Mouse (Mus musculus): ENCODE results near the gene Anapc2. TPM values are rescaled to one million over a fixed set of nuclear protein-coding genes. Genes with fewer than 3 reads are reported as not detected.
"Not testable (repeated sequence)": the region's sequence is repeated elsewhere in the genome, so short reads cannot be mapped to it uniquely, and the experiment has no call there.

Gene Anapc2
- polyA plus RNA-seq, 1 experiment from 2014 or later = 154 TPM

DNA sequence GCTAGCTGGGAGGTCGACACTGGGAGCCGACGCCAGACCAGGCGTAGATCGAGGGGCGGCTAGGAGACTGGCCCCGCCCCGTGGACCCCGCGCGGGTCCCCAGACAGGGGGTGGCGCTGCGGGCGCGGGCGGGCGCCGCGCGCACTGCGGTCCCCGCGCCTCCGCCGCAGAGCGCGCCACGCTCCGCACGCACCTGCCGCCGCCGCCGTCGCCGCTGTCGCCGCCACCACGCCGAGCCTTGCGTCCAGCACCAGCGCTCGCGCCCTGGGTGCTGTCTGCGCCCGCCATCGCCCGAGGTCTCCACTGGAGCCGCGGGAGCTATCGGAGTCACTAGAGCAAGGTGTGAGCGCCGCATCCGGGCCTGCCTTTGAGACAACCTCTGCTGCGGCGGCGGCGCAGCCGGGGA is 30.2 kb upstream of the Anapc2 start, which contains the start of the genes Rnf208 and Cysrt1:
Gene Rnf208, plus strand, starts transcription at position 155 of the 406 bp plus-strand sequence.
Gene Cysrt1, minus strand, starts transcription at position 352 of the 406 bp plus-strand sequence.
- peaks cover 12% of the 10 kb centered on the region for H3K36me3 ChIP-seq
- peak within 1 kb of the TSS; percentile 52 for H3K4me3 ChIP-seq
- H3K4me2 ChIP-seq (replicated peaks) = peak within 1 kb of the TSS; percentile 98
- H3K27ac ChIP-seq = 0 out of 2 replicates have a peak within 1 kb of the TSS, but pooled peaks have one; percentile 8
- peaks cover 39% of the 10 kb centered on the region for H3K27me3 ChIP-seq
- H3K9ac ChIP-seq = peak within 1 kb of the TSS; percentile 52
- no peaks in the 10 kb centered on the region for H3K9me3 ChIP-seq
- ATAC-seq (ENCODE audit: insufficient number of reproducible peaks, insufficient read depth, low FRiP score, low TSS enrichment) = no peak
- H3K4me1 ChIP-seq = peaks cover 22% of the 10 kb centered on the region
- under 1% methylated on average over 59 of the region's 59 CpGs for WGBS

DNA sequence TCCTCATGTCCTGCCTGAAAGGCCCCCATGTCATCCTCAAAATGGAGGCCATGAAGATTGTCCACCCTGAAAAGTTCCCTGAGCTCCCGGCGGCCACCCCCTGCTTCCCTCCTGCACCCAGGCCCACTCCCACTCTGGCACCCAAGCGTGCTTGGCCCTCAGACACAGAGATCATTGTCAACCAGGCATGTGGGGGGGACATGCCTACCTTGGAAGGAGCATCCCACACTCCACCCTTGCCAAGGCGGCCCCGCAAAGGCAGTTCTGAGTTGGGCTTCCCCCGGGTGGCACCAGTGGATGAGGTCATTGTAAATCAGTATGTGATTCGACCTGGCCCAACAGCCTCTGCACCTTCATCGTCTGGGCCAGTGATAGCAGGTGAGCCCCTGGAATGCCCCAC is 28.9 kb upstream of the Anapc2 start:
- 0 out of 2 replicates have a peak overlapping the region, but pooled peaks have one; percentile 52 for H3K9ac ChIP-seq
- H3K27ac ChIP-seq = no peak overlapping the region
- peaks cover 22% of the 10 kb centered on the region for H3K4me1 ChIP-seq
- H3K27me3 ChIP-seq = peaks cover 34% of the 10 kb centered on the region
- 77% methylated on average over 8 of the region's 8 CpGs for WGBS
- peaks cover 25% of the 10 kb centered on the region for H3K36me3 ChIP-seq
- H3K4me3 ChIP-seq = no peak overlapping the region
- peak overlapping the region; percentile 98; the same call in 1 of the 2 replicates for H3K4me2 ChIP-seq (replicated peaks)
- no peak for ATAC-seq (ENCODE audit: insufficient number of reproducible peaks, insufficient read depth, low FRiP score, low TSS enrichment)
- no peaks in the 10 kb centered on the region for H3K9me3 ChIP-seq

DNA sequence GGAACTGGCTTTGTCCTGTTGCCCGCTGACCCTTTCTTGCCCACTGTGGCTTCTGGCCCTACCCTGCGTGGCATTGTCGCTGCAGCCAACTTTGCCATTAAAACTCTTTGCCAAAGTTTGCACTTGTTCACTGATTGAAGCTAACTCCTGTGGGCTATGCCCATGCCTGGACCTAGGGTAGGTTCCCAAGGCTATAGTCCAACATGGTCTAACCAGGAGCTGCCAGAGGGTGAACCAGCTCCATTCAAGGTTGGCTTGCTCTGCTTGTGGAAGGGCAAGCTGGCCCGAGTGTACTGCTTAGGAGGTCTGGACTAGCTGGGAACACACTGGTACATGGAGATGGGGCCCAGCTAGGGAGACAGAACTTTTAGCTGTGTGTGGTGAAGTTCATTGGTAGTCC is 28.1 kb upstream of the Anapc2 start:
- Histone ChIP-seq H3K9me3 (no peaks in the 10 kb centered on the region), H3K4me3 (no peak overlapping the region), H3K36me3 (peaks cover 33% of the 10 kb centered on the region), H3K4me1 (peaks cover 22% of the 10 kb centered on the region), H3K9ac (no peak overlapping the region), H3K27ac (no peak overlapping the region), H3K27me3 (peaks cover 34% of the 10 kb centered on the region), H3K4me2 (replicated peaks) (no peak overlapping the region)
- ATAC-seq (ENCODE audit: insufficient number of reproducible peaks, insufficient read depth, low FRiP score, low TSS enrichment) = no peak
- WGBS = 89% methylated on average over 4 of the region's 4 CpGs

GRCm38 (mm10) chr2:25246183-25247072 is 25.9 kb upstream of the Anapc2 start, which contains the start of gene AL732309.1:
Gene AL732309.1 (minus strand): TSS chr2:25246863.
- peaks cover 13% of the 10 kb centered on the region for H3K4me1 ChIP-seq
- ATAC-seq (ENCODE audit: insufficient number of reproducible peaks, insufficient read depth, low FRiP score, low TSS enrichment) = no peak
- H3K27me3 ChIP-seq = peaks cover 28% of the 10 kb centered on the region
- H3K36me3 ChIP-seq = peaks cover 48% of the 10 kb centered on the region
- no peaks in the 10 kb centered on the region for H3K9me3 ChIP-seq
- H3K27ac ChIP-seq = no peak within 1 kb of the TSS
- H3K9ac ChIP-seq = peak within 1 kb of the TSS; percentile 15; the same call in 1 of the 2 replicates
- H3K4me3 ChIP-seq = no peak within 1 kb of the TSS
- WGBS = 93% methylated on average over 10 of the region's 10 CpGs
- no peak within 1 kb of the TSS for H3K4me2 ChIP-seq (replicated peaks)

DNA sequence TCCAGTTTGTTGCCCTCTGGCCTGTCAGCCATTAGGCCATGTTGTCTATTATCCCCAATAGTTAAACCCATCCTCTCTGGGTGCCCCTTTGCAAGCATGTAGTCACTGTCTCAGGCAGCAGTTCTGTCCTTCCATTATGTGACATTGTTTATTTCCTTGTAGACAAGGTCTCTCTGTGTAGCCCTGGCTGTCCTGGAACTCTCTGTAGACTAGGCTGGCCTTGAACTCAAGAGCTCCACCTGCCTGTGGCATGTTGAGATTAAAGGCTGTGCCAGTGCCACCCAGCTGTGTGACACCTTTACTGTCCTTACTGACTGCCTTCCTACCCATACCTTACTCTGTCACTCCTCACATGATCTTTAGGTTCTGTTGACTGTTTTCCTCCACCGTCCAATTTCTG is 19.9 kb upstream of the Anapc2 start:
- Histone ChIP-seq H3K4me1 (peaks cover 14% of the 10 kb centered on the region), H3K27me3 (no peaks in the 10 kb centered on the region), H3K9ac (no peak overlapping the region), H3K27ac (no peak overlapping the region), H3K36me3 (peaks cover 34% of the 10 kb centered on the region), H3K4me2 (replicated peaks) (no peak overlapping the region), H3K9me3 (no peaks in the 10 kb centered on the region), H3K4me3 (no peak overlapping the region)
- ATAC-seq (ENCODE audit: insufficient number of reproducible peaks, insufficient read depth, low FRiP score, low TSS enrichment) = no peak
- 83% methylated on average over 1 of the region's 1 CpGs for WGBS

GRCm38 (mm10) chr2:25255284-25255779 is 16.9 kb upstream of the Anapc2 start, which contains the start of gene Tmem203:
Gene Tmem203 (plus strand): TSS chr2:25255439.
- no peaks in the 10 kb centered on the region for H3K27me3 ChIP-seq
- peak within 1 kb of the TSS; percentile 97 for H3K4me2 ChIP-seq (replicated peaks)
- no peaks in the 10 kb centered on the region for H3K9me3 ChIP-seq
- H3K36me3 ChIP-seq = peaks cover 5% of the 10 kb centered on the region
- peak; percentile 58 for ATAC-seq (ENCODE audit: insufficient number of reproducible peaks, insufficient read depth, low FRiP score, low TSS enrichment)
- H3K4me1 ChIP-seq = peaks cover 14% of the 10 kb centered on the region
- H3K27ac ChIP-seq = peak within 1 kb of the TSS; percentile 74
- peak within 1 kb of the TSS; percentile 87 for H3K9ac ChIP-seq
- WGBS = under 1% methylated on average over 39 of the region's 39 CpGs
- peak within 1 kb of the TSS; percentile 98 for H3K4me3 ChIP-seq

DNA sequence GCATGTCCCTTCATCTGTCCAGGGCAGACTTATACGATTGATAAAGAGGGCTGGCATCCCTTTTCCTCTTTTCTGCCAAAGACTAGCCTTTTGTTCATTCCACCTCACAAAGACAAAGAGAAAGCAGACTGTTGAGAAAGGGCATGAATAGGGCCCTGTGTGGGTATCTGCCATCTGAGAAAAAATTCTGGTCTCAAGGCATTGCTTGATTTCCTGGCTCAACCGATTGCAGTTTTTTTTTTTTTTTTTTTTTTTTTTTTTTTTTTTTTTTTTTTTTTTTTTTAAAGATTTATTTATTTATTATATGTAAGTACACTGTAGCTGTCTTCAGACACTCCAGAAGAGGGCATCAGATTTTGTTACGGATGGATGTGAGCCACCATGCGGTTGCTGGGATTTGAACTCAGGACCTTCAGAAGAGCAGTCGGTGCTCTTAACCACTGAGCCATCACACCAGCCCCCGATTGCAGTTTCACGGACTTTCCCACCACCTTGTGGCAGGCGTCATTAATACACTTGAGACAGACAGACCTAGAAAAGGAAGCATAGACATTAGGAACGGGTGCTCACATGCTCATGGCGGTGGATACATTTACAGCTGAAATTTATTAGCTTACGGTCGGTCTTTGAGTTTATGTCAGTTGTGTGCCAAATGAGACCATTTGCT is 15.7 kb upstream of the Anapc2 start:
- H3K27me3 ChIP-seq; H3K27ac ChIP-seq; H3K9me3 ChIP-seq; H3K36me3 ChIP-seq; H3K9ac ChIP-seq; ATAC-seq (ENCODE audit: insufficient number of reproducible peaks, insufficient read depth, low FRiP score, low TSS enrichment): not testable (repeated sequence)
- Histone ChIP-seq H3K4me1 (peaks cover 14% of the 10 kb centered on the region), H3K4me2 (replicated peaks) (peak overlapping the region; percentile 97), H3K4me3 (peak overlapping the region; percentile 98)
- 59% methylated on average over 12 of the region's 12 CpGs for WGBS

DNA sequence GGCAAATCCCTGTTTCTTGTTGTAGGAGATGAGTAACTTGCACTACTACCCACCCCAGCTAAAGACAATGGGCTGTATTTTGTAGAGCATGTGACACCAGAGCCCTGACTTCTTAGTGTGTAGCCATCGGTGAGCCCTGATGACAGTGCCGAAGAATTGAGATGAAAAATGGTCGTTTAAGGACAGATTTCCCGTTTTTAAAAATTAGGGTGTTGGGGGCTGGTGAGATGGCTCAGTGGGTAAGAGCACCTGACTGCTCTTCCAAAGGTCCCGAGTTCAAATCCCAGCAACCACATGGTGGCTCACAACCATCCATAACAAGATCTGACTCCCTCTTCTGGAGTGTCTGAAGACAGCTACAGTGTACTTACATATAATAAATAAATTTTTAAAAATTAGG is 15.0 kb upstream of the Anapc2 start:
- not testable (repeated sequence) for H3K9ac ChIP-seq; H3K27ac ChIP-seq; H3K27me3 ChIP-seq; H3K4me2 ChIP-seq (replicated peaks); H3K9me3 ChIP-seq; ATAC-seq (ENCODE audit: insufficient number of reproducible peaks, insufficient read depth, low FRiP score, low TSS enrichment); H3K4me3 ChIP-seq; H3K36me3 ChIP-seq
- H3K4me1 ChIP-seq = peaks cover 14% of the 10 kb centered on the region
- WGBS = 90% methylated on average over 5 of the region's 5 CpGs

DNA sequence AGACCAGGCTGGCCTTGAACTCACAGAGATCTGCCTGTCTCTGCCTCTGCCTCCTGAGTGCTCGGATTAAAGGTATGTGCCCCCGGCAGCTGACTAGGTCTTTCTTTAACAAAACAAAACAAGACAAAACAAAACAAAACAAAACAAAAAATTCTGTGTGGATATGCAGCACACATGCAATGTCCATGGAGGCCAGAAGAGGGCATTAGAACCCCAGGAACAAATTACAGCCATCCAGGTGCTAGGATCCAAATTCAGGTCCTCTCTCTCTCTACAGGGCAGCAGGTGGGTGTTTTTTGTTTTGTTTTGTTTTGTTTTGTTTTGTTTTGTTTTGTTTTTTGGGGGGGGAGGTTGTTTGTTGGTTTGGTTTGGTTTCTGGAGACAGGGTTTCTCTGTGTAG is 13.4 kb upstream of the Anapc2 start:
- H3K4me2 ChIP-seq (replicated peaks) = no peak overlapping the region
- H3K27ac ChIP-seq = no peak overlapping the region
- no peaks in the 10 kb centered on the region for H3K9me3 ChIP-seq
- H3K4me3 ChIP-seq = no peak overlapping the region
- H3K27me3 ChIP-seq = peaks cover 11% of the 10 kb centered on the region
- no peaks in the 10 kb centered on the region for H3K36me3 ChIP-seq
- H3K4me1 ChIP-seq = peaks cover 23% of the 10 kb centered on the region
- WGBS = 55% methylated on average over 2 of the region's 2 CpGs
- ATAC-seq (ENCODE audit: insufficient number of reproducible peaks, insufficient read depth, low FRiP score, low TSS enrichment) = no peak
- no peak overlapping the region for H3K9ac ChIP-seq

- peak overlapping the region; percentile 14; the same call in 1 of the 2 replicates for H3K27ac ChIP-seq
- peaks cover 31% of the 10 kb centered on the region for H3K4me1 ChIP-seq
- H3K4me2 ChIP-seq (replicated peaks) = peak overlapping the region; percentile 98
- ATAC-seq (ENCODE audit: insufficient number of reproducible peaks, insufficient read depth, low FRiP score, low TSS enrichment) = no peak
- no peaks in the 10 kb centered on the region for H3K9me3 ChIP-seq
- peaks cover 23% of the 10 kb centered on the region for H3K27me3 ChIP-seq
- peak overlapping the region; percentile 58 for H3K4me3 ChIP-seq
- no peak overlapping the region for H3K9ac ChIP-seq
- WGBS = 42% methylated on average over 12 of the region's 12 CpGs
- H3K36me3 ChIP-seq = 0 out of 2 replicates have a peak, but pooled peaks cover 2% of the 10 kb centered on the region
These were observed 10.4 kb upstream of the Anapc2 start for GRCm38 (mm10) chr2:25261870-25262269.

DNA sequence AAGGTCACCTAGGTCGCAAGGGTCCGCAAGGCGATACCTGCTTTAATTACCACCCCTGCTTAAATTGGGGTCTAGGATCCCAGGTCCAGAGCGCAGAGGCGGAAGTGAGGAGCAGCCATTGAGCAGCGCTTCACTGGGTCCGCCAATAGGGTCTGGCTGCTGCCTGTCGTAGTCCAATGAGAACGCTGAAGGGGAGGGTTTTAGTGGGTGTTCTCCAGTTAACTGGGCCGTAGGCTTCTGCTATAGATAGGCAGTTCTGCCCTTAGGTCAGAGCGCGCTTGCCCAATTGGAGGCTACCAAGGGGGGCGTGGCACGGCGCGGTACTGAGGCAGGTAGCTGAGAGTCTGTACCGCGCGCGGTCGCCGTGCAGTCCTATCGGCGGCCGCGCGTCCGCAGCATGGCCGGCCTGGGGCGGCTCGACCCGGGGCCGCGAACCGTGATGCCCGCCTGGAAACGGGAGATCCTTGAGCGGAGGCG is 9.9 kb upstream of the Anapc2 start, which contains the start of gene Tprn:
Gene Tprn, plus strand, starts transcription at position 328 of the 477 bp plus-strand sequence.
- Histone ChIP-seq H3K4me2 (replicated peaks) (peak within 1 kb of the TSS; percentile 98), H3K27me3 (peaks cover 23% of the 10 kb centered on the region), H3K4me1 (peaks cover 33% of the 10 kb centered on the region), H3K9ac (peak within 1 kb of the TSS; percentile 74), H3K4me3 (peak within 1 kb of the TSS; percentile 58), H3K27ac (peak within 1 kb of the TSS; percentile 14; the same call in 1 of the 2 replicates), H3K36me3 (peaks cover 6% of the 10 kb centered on the region; the same call in 1 of the 2 replicates), H3K9me3 (no peaks in the 10 kb centered on the region)
- peak; percentile 99 for ATAC-seq (ENCODE audit: insufficient number of reproducible peaks, insufficient read depth, low FRiP score, low TSS enrichment)
- 0% methylated on average over 39 of the region's 39 CpGs for WGBS

All from embryonic facial prominence, embryonic 12.5 days (tissue).